Mouse (Mus musculus): Measurements from ENCODE around the gene Mmab. TPM values are rescaled to one million over a fixed set of nuclear protein-coding genes. Genes with fewer than 3 reads are reported as not detected.

Gene Mmab
- polyA plus RNA-seq, 2 experiments: 7.1 to 9.1 TPM

GRCm38 (mm10) chr5:114456995-114457605 lies 13.2 kb upstream of the Mmab start:
- H3K27me3 ChIP-seq (ENCODE audit: control insufficient read depth, insufficient read depth, low read length): no peaks in the 10 kb centered on the region
- H3K4me1 ChIP-seq (replicated peaks; ENCODE audit: control insufficient read depth in 2 of 2, insufficient read depth in 2 of 2, low read length in 1 of 2): no peaks in the 10 kb centered on the region
- no peak for ATAC-seq (ENCODE audit: insufficient read depth)
- no peaks in the 10 kb centered on the region for H3K36me3 ChIP-seq (replicated peaks; ENCODE audit: control insufficient read depth, insufficient read depth, low read depth)
- no peak overlapping the region for H3K4me2 ChIP-seq (ENCODE audit: low read depth)
- no peak overlapping the region for H3K4me3 ChIP-seq (ENCODE audit: insufficient read depth in 1 of 2, low read depth in 2 of 2, low read length in 2 of 2)
- 72% methylated on average over 16 of the region's 16 CpGs for WGBS (ENCODE audit: insufficient replicate concordance)
- DNase-seq (ENCODE audit: low read depth in 3 of 3, low spot score in 3 of 3): no peak
- H3K9me3 ChIP-seq (ENCODE audit: control insufficient read depth, low read length): no peaks in the 10 kb centered on the region
- H3K27ac ChIP-seq: no peak overlapping the region
- TF ChIP-seq EP300 (IDR thresholded peaks at IDR 0.05; ENCODE audit: low read depth) (no peak), CTCF (IDR thresholded peaks at IDR 0.05; ENCODE audit: low read depth) (no peak)
- H3K9ac ChIP-seq (replicated peaks): no peak overlapping the region

- WGBS (ENCODE audit: insufficient replicate concordance): 72% methylated on average over 9 of the region's 9 CpGs
- ATAC-seq (ENCODE audit: insufficient read depth): no peak
- H3K4me1 ChIP-seq (replicated peaks; ENCODE audit: control insufficient read depth in 2 of 2, insufficient read depth in 2 of 2, low read length in 1 of 2): no peaks in the 10 kb centered on the region
- no peaks in the 10 kb centered on the region for H3K27me3 ChIP-seq (ENCODE audit: control insufficient read depth, insufficient read depth, low read length)
- H3K4me2 ChIP-seq (ENCODE audit: low read depth): no peak overlapping the region
- no peaks in the 10 kb centered on the region for H3K36me3 ChIP-seq (replicated peaks; ENCODE audit: control insufficient read depth, insufficient read depth, low read depth)
- no peak overlapping the region for H3K27ac ChIP-seq
- no peak overlapping the region for H3K9ac ChIP-seq (replicated peaks)
- no peak for DNase-seq (ENCODE audit: low read depth in 3 of 3, low spot score in 3 of 3)
- TF ChIP-seq EP300 (IDR thresholded peaks at IDR 0.05; ENCODE audit: low read depth) (no peak), CTCF (IDR thresholded peaks at IDR 0.05; ENCODE audit: low read depth) (no peak)
- H3K9me3 ChIP-seq (ENCODE audit: control insufficient read depth, low read length): no peaks in the 10 kb centered on the region
- no peak overlapping the region for H3K4me3 ChIP-seq (ENCODE audit: insufficient read depth in 1 of 2, low read depth in 2 of 2, low read length in 2 of 2)
Measured at GRCm38 (mm10) chr5:114456287-114456686, 12.4 kb upstream of the Mmab start.

- ATAC-seq (ENCODE audit: insufficient read depth): no peak
- 68% methylated on average over 4 of the region's 4 CpGs for WGBS (ENCODE audit: insufficient replicate concordance)
Measured at GRCm38 (mm10) chr5:114449011-114449410, 5.2 kb upstream of the Mmab start.

GRCm38 (mm10) chr5:114444368-114444692 lies 470 bp upstream of the Mmab start:
- DNase-seq (ENCODE audit: low read depth in 3 of 3, low spot score in 3 of 3) (no peak), ATAC-seq (ENCODE audit: insufficient read depth) (no peak)
- no peaks in the 10 kb centered on the region for H3K36me3 ChIP-seq (replicated peaks; ENCODE audit: control insufficient read depth, insufficient read depth, low read depth)
- H3K4me1 ChIP-seq (replicated peaks; ENCODE audit: control insufficient read depth in 2 of 2, insufficient read depth in 2 of 2, low read length in 1 of 2): peaks cover 0 to 10% of the 10 kb centered on the region in 2 experiments; a peak in 3 of 4 replicates
- no peak for TF ChIP-seq EP300 (IDR thresholded peaks at IDR 0.05; ENCODE audit: low read depth)
- TF ChIP-seq CTCF (IDR thresholded peaks at IDR 0.05; ENCODE audit: low read depth): no peak
- peak overlapping the region; percentile 57 for H3K9ac ChIP-seq (replicated peaks)
- WGBS (ENCODE audit: insufficient replicate concordance): under 1% methylated on average over 21 of the region's 21 CpGs
- H3K9me3 ChIP-seq (ENCODE audit: control insufficient read depth, low read length): no peaks in the 10 kb centered on the region
- H3K4me3 ChIP-seq (ENCODE audit: insufficient read depth in 1 of 2, low read depth in 2 of 2, low read length in 2 of 2): peak overlapping the region; percentile 75 to 83
- H3K4me2 ChIP-seq (ENCODE audit: low read depth): peak overlapping the region; percentile 82
- no peak overlapping the region for H3K27ac ChIP-seq
- H3K27me3 ChIP-seq (ENCODE audit: control insufficient read depth, insufficient read depth, low read length): no peaks in the 10 kb centered on the region

More at GRCm38 (mm10) chr5:114449011-114449410, 5.2 kb upstream of the Mmab start:
- H3K27ac ChIP-seq: no peak overlapping the region
- H3K4me1 ChIP-seq (replicated peaks; ENCODE audit: control insufficient read depth in 2 of 2, insufficient read depth in 2 of 2, low read length in 1 of 2): peaks cover 0 to 7% of the 10 kb centered on the region in 2 experiments; a peak in 2 of 4 replicates
- H3K9me3 ChIP-seq (ENCODE audit: control insufficient read depth, low read length): no peaks in the 10 kb centered on the region
- no peak overlapping the region for H3K9ac ChIP-seq (replicated peaks)
- H3K36me3 ChIP-seq (replicated peaks; ENCODE audit: control insufficient read depth, insufficient read depth, low read depth): no peaks in the 10 kb centered on the region
- H3K27me3 ChIP-seq (ENCODE audit: control insufficient read depth, insufficient read depth, low read length): no peaks in the 10 kb centered on the region
- no peak overlapping the region for H3K4me3 ChIP-seq (ENCODE audit: insufficient read depth in 1 of 2, low read depth in 2 of 2, low read length in 2 of 2)
- H3K4me2 ChIP-seq (ENCODE audit: low read depth): no peak overlapping the region
- no peak for DNase-seq (ENCODE audit: low read depth in 3 of 3, low spot score in 3 of 3)
- TF ChIP-seq EP300 (IDR thresholded peaks at IDR 0.05; ENCODE audit: low read depth) (no peak), CTCF (IDR thresholded peaks at IDR 0.05; ENCODE audit: low read depth) (no peak)

GRCm38 (mm10) chr5:114435588-114435987 lies 8.3 kb downstream of the Mmab start:
- no peak for TF ChIP-seq CTCF (IDR thresholded peaks at IDR 0.05; ENCODE audit: low read depth)
- no peak for TF ChIP-seq EP300 (IDR thresholded peaks at IDR 0.05; ENCODE audit: low read depth)
- Histone ChIP-seq H3K27ac (no peak overlapping the region), H3K4me3 (ENCODE audit: insufficient read depth in 1 of 2, low read depth in 2 of 2, low read length in 2 of 2) (no peak overlapping the region), H3K9me3 (ENCODE audit: control insufficient read depth, low read length) (no peaks in the 10 kb centered on the region), H3K9ac (replicated peaks) (no peak overlapping the region), H3K27me3 (ENCODE audit: control insufficient read depth, insufficient read depth, low read length) (no peaks in the 10 kb centered on the region), H3K36me3 (replicated peaks; ENCODE audit: control insufficient read depth, insufficient read depth, low read depth) (no peaks in the 10 kb centered on the region), H3K4me2 (ENCODE audit: low read depth) (no peak overlapping the region), H3K4me1 (replicated peaks; ENCODE audit: control insufficient read depth in 2 of 2, insufficient read depth in 2 of 2, low read length in 1 of 2) (no peaks in the 10 kb centered on the region)
- 83% methylated on average over 14 of the region's 14 CpGs for WGBS (ENCODE audit: insufficient replicate concordance)
- ATAC-seq (ENCODE audit: insufficient read depth) (no peak), DNase-seq (ENCODE audit: low read depth in 3 of 3, low spot score in 3 of 3) (no peak)
